Mouse (Mus musculus) small intestine, adult 2 months (tissue): Measurements from ENCODE around the gene Med10.

ENCODE experiments used
- CTCF ChIP-seq: fragments of 200-500 bp; IDR thresholded peaks from 2 replicates; pipeline ENCODE4 v1.5.1; 2012; ENCODE audit warnings: low read depth, mild to moderate bottlenecking, control low read depth, inconsistent platforms, low read length, moderate library complexity, mixed read lengths; ENCODE audit not compliant: insufficient replicate concordance, insufficient read length; ENCODE audit errors: extremely low read depth
- POLR2A ChIP-seq: fragments of 200-500 bp; IDR thresholded peaks from 2 replicates; pipeline ENCODE4 v1.6.1; 2012; ENCODE audit warnings: low read depth, mild to moderate bottlenecking, control low read depth, inconsistent platforms, low read length, moderate library complexity

DNA sequence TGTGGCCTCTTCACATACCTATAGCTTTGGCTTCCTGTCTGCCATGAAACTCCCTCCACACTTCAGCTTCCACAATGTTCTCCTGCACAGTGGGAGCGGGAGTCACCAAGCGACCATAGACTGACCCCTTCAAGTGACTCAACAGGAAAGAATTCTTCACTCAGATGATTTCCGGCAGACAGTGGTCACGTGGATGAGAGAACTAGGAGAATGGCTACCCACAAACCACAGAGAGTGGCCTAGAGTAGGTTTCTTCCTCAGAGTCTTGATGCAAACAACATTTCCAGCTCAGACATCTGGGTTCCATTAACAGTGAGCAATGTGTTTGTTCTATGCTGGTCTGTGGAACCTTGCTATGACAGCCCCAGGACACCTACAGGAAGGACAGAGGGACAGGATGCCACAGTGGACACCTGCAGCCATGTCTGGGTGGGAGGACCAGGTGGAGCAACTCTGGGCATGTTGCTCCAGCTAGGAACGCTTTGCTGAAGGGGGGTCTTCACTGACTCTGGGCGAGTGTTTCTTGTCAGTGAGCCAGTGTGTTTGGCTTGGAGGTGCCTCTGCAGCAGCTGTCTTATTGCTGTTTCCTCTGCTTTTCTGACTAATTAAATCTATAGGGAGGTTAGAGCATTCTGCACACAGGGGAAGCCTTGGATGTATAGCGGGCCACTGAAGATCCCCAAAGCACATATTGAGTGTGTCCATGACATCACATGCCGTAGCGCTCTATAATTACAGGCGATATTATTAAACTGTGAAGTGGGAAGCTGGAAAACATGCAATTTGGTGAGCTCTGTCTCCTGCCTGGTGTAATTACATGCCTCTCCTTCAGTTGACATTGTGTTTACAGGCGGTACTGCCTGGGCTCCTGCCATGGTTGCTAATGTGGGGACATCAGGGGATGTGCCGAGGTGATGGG, 31.4 kb upstream of the Med10 start:
- TF ChIP-seq CTCF = no peak
- TF ChIP-seq POLR2A = no peak
